29 mouse cellular contexts compared by ENCODE assay signal in the genomic region with DNA sequence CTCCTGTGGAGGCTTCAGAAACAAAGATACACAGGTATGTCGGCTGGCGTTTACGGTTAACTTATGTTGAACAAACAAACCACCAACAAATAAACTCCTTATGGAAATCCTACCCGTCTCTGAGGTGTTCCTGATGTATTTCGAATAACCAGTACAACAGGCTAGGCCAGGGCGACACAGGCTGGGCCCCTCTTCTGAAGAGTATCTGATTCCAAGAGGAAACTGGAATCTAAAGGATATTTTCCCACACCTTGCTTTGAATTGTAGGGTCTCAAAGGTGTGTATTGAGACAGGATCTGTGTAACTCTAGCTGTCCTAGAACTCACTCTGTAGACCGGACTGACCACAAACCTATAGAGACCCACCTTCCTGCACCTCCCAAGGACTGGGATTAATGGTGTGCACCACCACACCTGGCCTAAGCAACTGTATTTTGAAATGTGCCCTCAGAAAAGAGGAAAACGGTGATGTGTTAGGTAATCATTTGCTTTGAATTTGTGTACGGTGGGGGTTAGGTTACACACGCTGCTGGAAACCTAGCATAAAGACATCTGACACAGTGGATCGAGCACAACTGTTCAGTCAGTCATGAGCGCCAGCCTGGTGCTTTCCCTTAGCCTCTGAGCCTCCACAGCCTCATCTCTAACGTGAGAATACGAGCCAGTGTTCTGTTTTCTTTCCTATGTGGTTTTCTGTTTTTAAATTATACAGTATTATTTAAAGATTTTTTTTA. TPM values are rescaled to one million over a fixed set of nuclear protein-coding genes. Genes with fewer than 3 reads are reported as not detected.
DNase-seq lines count a peak whose midpoint lies in the region; ATAC-seq and TF ChIP-seq lines count a peak whose summit lies in the region.
"Had no signal": no experiment of that assay in that cellular context is flagged by ENCODE, and none has a peak within 500 bp of the region (broad histone marks: within the 10 kb centered on the region; RNA-seq: fewer than 3 reads in every experiment).

No protein-coding gene starts in this region.

- no peak for ATAC-seq in kidney, postnatal 0 days (replicated peaks; ENCODE audit: low FRiP score, low read depth)
- peak; percentile 67; the same call in 1 of the 2 replicates for ATAC-seq in embryonic facial prominence, embryonic 12.5 days (ENCODE audit: insufficient number of reproducible peaks, insufficient read depth, low FRiP score, low TSS enrichment)
- ATAC-seq in liver, embryonic 14.5 days (ENCODE audit: insufficient read depth), result peak; percentile 57; the same call in 1 of the 2 replicates
- ATAC-seq in stomach, postnatal 0 days (ENCODE audit: low FRiP score, low TSS enrichment), result no peak
- ATAC-seq: CD4-positive, CD25-positive, alpha-beta regulatory T cell, adult 4 months; forebrain, embryonic 14.5 days; intestine, embryonic 16.5 days had no signal

- no peaks in the 10 kb centered on the region for H3K9me3 ChIP-seq in kidney, postnatal 0 days (replicated peaks; ENCODE audit: low read length)
- H3K9me3 ChIP-seq in embryonic facial prominence, embryonic 12.5 days, result no peaks in the 10 kb centered on the region
- no peaks in the 10 kb centered on the region for H3K9me3 ChIP-seq in liver, embryonic 14.5 days (ENCODE audit: control insufficient read depth, low read length)
- no peaks in the 10 kb centered on the region for H3K9me3 ChIP-seq in stomach, postnatal 0 days (ENCODE audit: control insufficient read depth, low read length)
- H3K9me3 ChIP-seq: hindbrain, embryonic 12.5 days; limb, embryonic 12.5 days had no signal

- H3K4me1 ChIP-seq in kidney, postnatal 0 days (replicated peaks; ENCODE audit: insufficient read depth, low read length), result no peaks in the 10 kb centered on the region
- H3K4me1 ChIP-seq in embryonic facial prominence, embryonic 12.5 days, result no peaks in the 10 kb centered on the region
- H3K4me1 ChIP-seq in liver, embryonic 14.5 days (replicated peaks; ENCODE audit: control insufficient read depth in 2 of 2, insufficient read depth in 2 of 2, low read length in 1 of 2), result peaks cover 5 to 8% of the 10 kb centered on the region in 2 experiments; a peak in 3 of 4 replicates
- H3K4me1 ChIP-seq in stomach, postnatal 0 days (replicated peaks; ENCODE audit: control insufficient read depth, insufficient read depth), result no peaks in the 10 kb centered on the region
- H3K4me1 ChIP-seq: hindbrain, embryonic 12.5 days; limb, embryonic 12.5 days had no signal

- peaks cover 7% of the 10 kb centered on the region; the same call in 1 of the 2 replicates for H3K36me3 ChIP-seq in kidney, postnatal 0 days (ENCODE audit: insufficient read depth, low read length)
- no peaks in the 10 kb centered on the region for H3K36me3 ChIP-seq in embryonic facial prominence, embryonic 12.5 days
- H3K36me3 ChIP-seq in liver, embryonic 14.5 days (replicated peaks; ENCODE audit: control insufficient read depth, insufficient read depth, low read depth), result no peaks in the 10 kb centered on the region
- H3K36me3 ChIP-seq in stomach, postnatal 0 days (ENCODE audit: control insufficient read depth, insufficient read depth, low read length), result no peaks in the 10 kb centered on the region
- H3K36me3 ChIP-seq: limb, embryonic 12.5 days had no signal

- no peaks in the 10 kb centered on the region for H3K27me3 ChIP-seq in kidney, postnatal 0 days (ENCODE audit: insufficient read depth, low read length)
- H3K27me3 ChIP-seq in embryonic facial prominence, embryonic 12.5 days, result no peaks in the 10 kb centered on the region
- H3K27me3 ChIP-seq in liver, embryonic 14.5 days (ENCODE audit: control insufficient read depth, insufficient read depth, low read length), result no peaks in the 10 kb centered on the region
- H3K27me3 ChIP-seq in stomach, postnatal 0 days (ENCODE audit: control insufficient read depth, insufficient read depth, low read length), result no peaks in the 10 kb centered on the region
- H3K27me3 ChIP-seq: hindbrain, embryonic 12.5 days; limb, embryonic 12.5 days had no signal

- no peak overlapping the region for H3K4me2 ChIP-seq in kidney, postnatal 0 days (ENCODE audit: low read length)
- no peak overlapping the region for H3K4me2 ChIP-seq in embryonic facial prominence, embryonic 12.5 days (replicated peaks)
- no peak overlapping the region for H3K4me2 ChIP-seq in liver, embryonic 14.5 days (ENCODE audit: low read depth)
- H3K4me2 ChIP-seq in stomach, postnatal 0 days (replicated peaks; ENCODE audit: low read depth), result no peak overlapping the region
- H3K4me2 ChIP-seq: heart, embryonic 11.5 days; hindbrain, embryonic 12.5 days; limb, embryonic 12.5 days had no signal

- WGBS in kidney, postnatal 0 days, result 63% methylated on average over 14 of the region's 14 CpGs
- 78% methylated on average over 14 of the region's 14 CpGs for WGBS in embryonic facial prominence, embryonic 12.5 days
- 68% methylated on average over 14 of the region's 14 CpGs for WGBS in liver, embryonic 14.5 days (ENCODE audit: insufficient replicate concordance)
- 71% methylated on average over 14 of the region's 14 CpGs for WGBS in stomach, postnatal 0 days

- no peak for DNase-seq in kidney, postnatal 0 days (ENCODE audit: low spot score)
- DNase-seq in kidney, postnatal 14 days, result no peak
- DNase-seq in liver, embryonic 14.5 days (ENCODE audit: low read depth in 3 of 3, low spot score in 3 of 3), result no peak
- DNase-seq in stomach, postnatal 0 days (ENCODE audit: low spot score), result no peak
- no peak for DNase-seq in testis, postnatal 14 days (ENCODE audit: low spot score)
- DNase-seq in cerebellum, postnatal 10 days, result no peak
- DNase-seq: adrenal gland, postnatal 36 days; cerebellum, adult 18-20 months; cerebellum, postnatal 25 days; gastrocnemius, postnatal 14 days; heart, postnatal 36 days; kidney, adult 8-10 months; kidney, postnatal 10 days; layer of hippocampus, adult 9-11 months; lung, adult 2 months; lung, postnatal 10 days; midbrain, embryonic 14.5 days; retina, postnatal 1 day; right cerebral cortex, postnatal 14 days; thymus, postnatal 4 days had no signal

- TF ChIP-seq CTCF in kidney, postnatal 0 days (IDR thresholded peaks at IDR 0.05; ENCODE audit: low read depth), result no peak
- TF ChIP-seq CTCF in liver, embryonic 14.5 days (IDR thresholded peaks at IDR 0.05; ENCODE audit: low read depth), result no peak
- TF ChIP-seq CTCF in stomach, postnatal 0 days (IDR thresholded peaks at IDR 0.05; ENCODE audit: low read depth), result no peak

- H3K27ac ChIP-seq in kidney, postnatal 0 days, result peak overlapping the region; percentile 25; the same call in 1 of the 2 replicates
- H3K27ac ChIP-seq in embryonic facial prominence, embryonic 12.5 days, result no peak overlapping the region
- H3K27ac ChIP-seq in liver, embryonic 14.5 days, result no peak overlapping the region
- H3K27ac ChIP-seq in stomach, postnatal 0 days (replicated peaks), result 0 out of 2 replicates have a peak overlapping the region, but pooled peaks have one; percentile 35
- H3K27ac ChIP-seq: hindbrain, embryonic 12.5 days; limb, embryonic 12.5 days; macrophage had no signal

- H3K4me3 ChIP-seq in kidney, postnatal 0 days (replicated peaks; ENCODE audit: low read depth, low read length), result no peak overlapping the region
- no peak overlapping the region for H3K4me3 ChIP-seq in embryonic facial prominence, embryonic 12.5 days
- no peak overlapping the region for H3K4me3 ChIP-seq in liver, embryonic 14.5 days (ENCODE audit: insufficient read depth in 1 of 2, low read depth in 2 of 2, low read length in 2 of 2)
- H3K4me3 ChIP-seq in stomach, postnatal 0 days (ENCODE audit: low read depth, low read length), result no peak overlapping the region
- H3K4me3 ChIP-seq: hindbrain, embryonic 12.5 days; limb, embryonic 12.5 days had no signal

- no peak for TF ChIP-seq EP300 in liver, embryonic 14.5 days (IDR thresholded peaks at IDR 0.05; ENCODE audit: low read depth)
- TF ChIP-seq EP300 in stomach, postnatal 0 days (optimal IDR thresholded peaks at IDR 0.05), result peak; percentile 28

- H3K9ac ChIP-seq in kidney, postnatal 0 days (ENCODE audit: low read depth, low read length), result no peak overlapping the region
- H3K9ac ChIP-seq in embryonic facial prominence, embryonic 12.5 days, result no peak overlapping the region
- H3K9ac ChIP-seq in liver, embryonic 14.5 days (replicated peaks), result no peak overlapping the region
- no peak overlapping the region for H3K9ac ChIP-seq in stomach, postnatal 0 days (ENCODE audit: low read length)
- H3K9ac ChIP-seq: hindbrain, embryonic 12.5 days; limb, embryonic 12.5 days had no signal

RNA-seq across cellular contexts. Expression of a gene that starts 11.7 kb away (rescaled TPM):
- 85.5 and 99.1 TPM in 2 replicates for polyA plus RNA-seq in kidney, postnatal 0 days (2015; fragmentation: Nextera tagmentation; extraction: Ambion mirVana)
- polyA plus RNA-seq in embryonic facial prominence, embryonic 12.5 days (2016; fragmentation: Nextera tagmentation; extraction: Ambion mirVana), result 10.4 and 11.4 TPM in 2 replicates
- 4.3 and 4.9 TPM in 2 replicates for polyA plus RNA-seq in liver, embryonic 14.5 days (2012; rRNA removed)
- 10.0 and 10.2 TPM in 2 replicates for polyA plus RNA-seq in liver, embryonic 14.5 days (2014; fragmentation: Nextera tagmentation; extraction: Ambion mirVana)
- 44.8 and 48.8 TPM in 2 replicates for polyA plus RNA-seq in stomach, postnatal 0 days (2015; fragmentation: Nextera tagmentation; extraction: Ambion mirVana)

RNA-seq across cellular contexts. Expression of a gene that starts 11.8 kb away (rescaled TPM):
- 1.3 and 1.4 TPM in 2 replicates for polyA plus RNA-seq in kidney, postnatal 0 days (2015; fragmentation: Nextera tagmentation; extraction: Ambion mirVana)
- polyA plus RNA-seq in embryonic facial prominence, embryonic 12.5 days (2016; fragmentation: Nextera tagmentation; extraction: Ambion mirVana), result 1.5 and 2.3 TPM in 2 replicates
- 0.12 and 0.33 TPM in 2 replicates for polyA plus RNA-seq in liver, embryonic 14.5 days (2012; rRNA removed)
- 0.25 and 0.44 TPM in 2 replicates for polyA plus RNA-seq in liver, embryonic 14.5 days (2014; fragmentation: Nextera tagmentation; extraction: Ambion mirVana)
- 0.68 and 0.74 TPM in 2 replicates for polyA plus RNA-seq in stomach, postnatal 0 days (2015; fragmentation: Nextera tagmentation; extraction: Ambion mirVana)
- polyA plus RNA-seq: small intestine, adult 2 months had no signal

RNA-seq across cellular contexts. Expression of a gene that starts 19.9 kb away (rescaled TPM):
- 28.4 and 28.8 TPM in 2 replicates for polyA plus RNA-seq in kidney, postnatal 0 days (2015; fragmentation: Nextera tagmentation; extraction: Ambion mirVana)
- polyA plus RNA-seq in embryonic facial prominence, embryonic 12.5 days (2016; fragmentation: Nextera tagmentation; extraction: Ambion mirVana), result 29.4 and 31.2 TPM in 2 replicates
- polyA plus RNA-seq in liver, embryonic 14.5 days (2012; rRNA removed), result 5.4 and 10.0 TPM in 2 replicates
- polyA plus RNA-seq in liver, embryonic 14.5 days (2014; fragmentation: Nextera tagmentation; extraction: Ambion mirVana), result 12.8 and 13.2 TPM in 2 replicates
- 21.6 and 22.0 TPM in 2 replicates for polyA plus RNA-seq in stomach, postnatal 0 days (2015; fragmentation: Nextera tagmentation; extraction: Ambion mirVana)

RNA-seq across cellular contexts. Expression of a gene that starts 35.5 kb away (rescaled TPM):
- 2.0 and 2.1 TPM in 2 replicates for polyA plus RNA-seq in kidney, postnatal 0 days (2015; fragmentation: Nextera tagmentation; extraction: Ambion mirVana)
- 5.5 and 5.8 TPM in 2 replicates for polyA plus RNA-seq in embryonic facial prominence, embryonic 12.5 days (2016; fragmentation: Nextera tagmentation; extraction: Ambion mirVana)
- polyA plus RNA-seq in liver, embryonic 14.5 days (2012; rRNA removed), result 1.3 and 1.5 TPM in 2 replicates
- polyA plus RNA-seq in liver, embryonic 14.5 days (2014; fragmentation: Nextera tagmentation; extraction: Ambion mirVana), result 0.68 and 0.81 TPM in 2 replicates
- 0.72 and 0.88 TPM in 2 replicates for polyA plus RNA-seq in stomach, postnatal 0 days (2015; fragmentation: Nextera tagmentation; extraction: Ambion mirVana)

RNA-seq across cellular contexts. Expression of a gene that starts 35.7 kb away (rescaled TPM):
- polyA plus RNA-seq in kidney, postnatal 0 days (2015; fragmentation: Nextera tagmentation; extraction: Ambion mirVana), result 36.0 and 40.9 TPM in 2 replicates
- 44.0 and 45.3 TPM in 2 replicates for polyA plus RNA-seq in embryonic facial prominence, embryonic 12.5 days (2016; fragmentation: Nextera tagmentation; extraction: Ambion mirVana)
- polyA plus RNA-seq in liver, embryonic 14.5 days (2012; rRNA removed), result 22.0 and 27.2 TPM in 2 replicates
- 22.5 and 27.6 TPM in 2 replicates for polyA plus RNA-seq in liver, embryonic 14.5 days (2014; fragmentation: Nextera tagmentation; extraction: Ambion mirVana)
- 27.1 and 27.6 TPM in 2 replicates for polyA plus RNA-seq in stomach, postnatal 0 days (2015; fragmentation: Nextera tagmentation; extraction: Ambion mirVana)

Comparison
In these comparisons a context has a peak if more than half of its experiments do, and no peak if none do; other contexts are left out.
1. ATAC-seq: peak in embryonic facial prominence, embryonic 12.5 days (single experiment) and liver, embryonic 14.5 days (single experiment); none in kidney, postnatal 0 days (single experiment) and stomach, postnatal 0 days (single experiment).
2. H3K27ac ChIP-seq: peak in kidney, postnatal 0 days (single experiment) and stomach, postnatal 0 days (single experiment); none in embryonic facial prominence, embryonic 12.5 days (single experiment) and liver, embryonic 14.5 days (single experiment).